Mouse (Mus musculus): ENCODE data around the gene Rbfox3. TPM values are rescaled to one million over a fixed set of nuclear protein-coding genes. Genes with fewer than 3 reads are reported as not detected.

Gene Rbfox3
- polyA plus RNA-seq, 1 experiment = 163 TPM

DNA sequence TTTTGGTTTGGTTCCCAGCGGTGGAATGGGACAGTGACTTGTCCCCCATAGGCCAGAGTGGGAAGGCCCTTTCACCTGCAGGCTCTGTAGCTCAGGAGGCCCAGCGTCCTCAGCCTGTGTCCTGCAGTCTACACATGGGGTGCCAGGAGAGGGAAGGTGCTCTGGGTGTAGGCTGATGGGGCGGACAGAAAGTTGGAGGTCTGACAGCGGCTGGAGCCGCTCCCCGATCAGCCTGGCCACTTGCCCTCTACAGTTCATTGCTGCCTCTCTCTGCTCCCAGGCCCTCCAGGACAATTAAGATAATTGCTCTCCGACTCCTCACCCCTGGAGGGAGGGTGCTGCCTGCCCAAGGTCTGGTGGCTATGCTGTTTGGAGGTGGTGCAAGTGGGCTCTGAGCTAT is 392.7 kb downstream of the Rbfox3 start:
- WGBS = 25% methylated on average over 7 of the region's 7 CpGs
- H3K27me3 ChIP-seq (ENCODE audit: control insufficient read depth, insufficient read depth, low read length) = no peaks in the 10 kb centered on the region
- no peak for DNase-seq
- no peak overlapping the region for H3K4me3 ChIP-seq (replicated peaks; ENCODE audit: insufficient read depth, low read depth, low read length)
- no peak overlapping the region for H3K27ac ChIP-seq (ENCODE audit: insufficient read depth, low read length)
- TF ChIP-seq POLR2A (IDR thresholded peaks at IDR 0.05; ENCODE audit: borderline replicate concordance, insufficient read depth, low read length) = no peak
- no peak for TF ChIP-seq CTCF (IDR thresholded peaks at IDR 0.05; ENCODE audit: borderline replicate concordance, insufficient read depth, low read depth, low read length)
- H3K4me1 ChIP-seq (ENCODE audit: control insufficient read depth, insufficient read depth, low read length) = peaks cover 66% of the 10 kb centered on the region

DNA sequence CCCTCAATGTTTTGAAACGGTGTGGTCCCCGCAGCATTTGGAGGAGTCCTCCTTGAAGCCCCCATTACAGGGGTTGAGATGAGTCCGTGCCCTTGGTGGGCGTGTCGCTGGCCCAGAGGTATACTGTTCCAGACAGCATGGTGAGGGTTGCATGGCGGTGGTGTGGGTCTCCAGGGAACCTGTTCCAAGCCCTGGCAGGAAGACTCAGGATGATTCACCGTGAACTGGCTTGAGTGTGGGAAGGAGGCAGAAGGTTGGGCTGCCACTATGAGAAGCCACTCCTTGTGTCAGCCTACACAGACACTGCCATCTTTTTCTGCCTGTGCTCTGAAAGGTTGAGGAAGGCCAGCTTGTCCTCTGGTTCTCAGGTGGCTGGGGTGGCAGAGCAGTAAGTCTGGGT is 393.5 kb downstream of the Rbfox3 start:
- no peak for DNase-seq
- Histone ChIP-seq H3K4me1 (ENCODE audit: control insufficient read depth, insufficient read depth, low read length) (peaks cover 61% of the 10 kb centered on the region), H3K27ac (ENCODE audit: insufficient read depth, low read length) (no peak overlapping the region), H3K27me3 (ENCODE audit: control insufficient read depth, insufficient read depth, low read length) (no peaks in the 10 kb centered on the region), H3K4me3 (replicated peaks; ENCODE audit: insufficient read depth, low read depth, low read length) (no peak overlapping the region)
- TF ChIP-seq POLR2A (IDR thresholded peaks at IDR 0.05; ENCODE audit: borderline replicate concordance, insufficient read depth, low read length) (no peak), CTCF (IDR thresholded peaks at IDR 0.05; ENCODE audit: borderline replicate concordance, insufficient read depth, low read depth, low read length) (no peak)
- 50% methylated on average over 7 of the region's 7 CpGs for WGBS

DNA sequence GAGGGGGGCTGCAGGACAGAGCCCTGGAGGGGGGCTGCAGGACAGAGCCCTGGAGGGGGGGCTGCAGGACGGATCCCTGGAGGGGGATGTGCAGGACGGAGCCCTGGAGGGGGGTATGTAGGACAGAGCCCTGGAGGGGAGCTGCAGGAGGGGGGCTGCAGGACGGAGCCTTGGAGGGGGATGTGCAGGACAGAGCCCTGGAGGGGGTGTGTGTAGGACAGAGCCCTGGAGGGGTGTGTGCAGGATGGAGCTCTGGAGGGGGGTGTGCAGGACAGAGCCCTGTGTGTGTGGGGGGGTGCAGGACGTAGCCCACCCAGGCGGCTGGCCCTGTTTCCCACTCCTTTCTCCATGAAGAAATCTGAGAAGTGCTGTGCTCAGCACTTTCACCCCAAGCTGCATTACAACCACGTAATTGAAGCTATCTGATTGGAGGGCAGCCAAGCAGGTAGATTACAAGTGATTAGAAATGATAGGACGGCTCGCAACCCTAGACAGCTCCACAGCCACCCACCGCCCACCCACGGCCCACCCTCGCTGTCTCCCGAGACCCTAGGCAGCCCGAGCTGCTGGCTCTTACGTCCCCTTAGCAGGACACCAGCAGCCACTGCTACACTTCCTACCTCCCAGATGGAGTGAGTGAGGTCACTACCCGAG is 399.0 kb downstream of the Rbfox3 start:
- peaks cover 53% of the 10 kb centered on the region for H3K4me1 ChIP-seq (ENCODE audit: control insufficient read depth, insufficient read depth, low read length)
- no peak overlapping the region for H3K27ac ChIP-seq (ENCODE audit: insufficient read depth, low read length)
- no peaks in the 10 kb centered on the region for H3K27me3 ChIP-seq (ENCODE audit: control insufficient read depth, insufficient read depth, low read length)
- TF ChIP-seq CTCF (IDR thresholded peaks at IDR 0.05; ENCODE audit: borderline replicate concordance, insufficient read depth, low read depth, low read length) (no peak), POLR2A (IDR thresholded peaks at IDR 0.05; ENCODE audit: borderline replicate concordance, insufficient read depth, low read length) (no peak)
- 20% methylated on average over 15 of the region's 15 CpGs for WGBS
- H3K4me3 ChIP-seq (replicated peaks; ENCODE audit: insufficient read depth, low read depth, low read length) = no peak overlapping the region
- no peak for DNase-seq

DNA sequence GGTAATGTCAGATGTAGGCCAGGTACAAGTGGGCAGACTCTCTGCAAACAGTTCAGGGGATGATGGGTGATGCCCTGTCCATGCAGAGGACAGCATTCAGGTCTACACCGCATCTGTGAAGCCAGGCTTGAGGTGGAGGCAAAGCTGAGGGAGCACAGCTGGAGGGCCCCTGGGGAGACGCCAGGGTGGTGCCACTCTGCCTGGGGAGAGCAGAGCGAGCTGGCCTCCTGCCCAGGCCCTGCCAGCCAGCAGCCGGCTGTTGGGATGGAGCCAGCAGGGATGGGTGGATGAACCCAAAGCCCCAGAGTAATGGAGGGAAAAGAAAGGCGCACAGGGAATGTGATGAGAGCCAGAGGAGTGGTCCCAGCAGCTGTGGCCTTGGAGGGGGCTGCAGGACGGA is 399.5 kb downstream of the Rbfox3 start:
- WGBS = 12% methylated on average over 6 of the region's 6 CpGs
- DNase-seq = peak; percentile 51 to 61
- H3K27ac ChIP-seq (ENCODE audit: insufficient read depth, low read length) = no peak overlapping the region
- H3K4me1 ChIP-seq (ENCODE audit: control insufficient read depth, insufficient read depth, low read length) = peaks cover 52% of the 10 kb centered on the region
- no peak overlapping the region for H3K4me3 ChIP-seq (replicated peaks; ENCODE audit: insufficient read depth, low read depth, low read length)
- TF ChIP-seq CTCF (IDR thresholded peaks at IDR 0.05; ENCODE audit: borderline replicate concordance, insufficient read depth, low read depth, low read length) (no peak), POLR2A (IDR thresholded peaks at IDR 0.05; ENCODE audit: borderline replicate concordance, insufficient read depth, low read length) (no peak)
- no peaks in the 10 kb centered on the region for H3K27me3 ChIP-seq (ENCODE audit: control insufficient read depth, insufficient read depth, low read length)

DNA sequence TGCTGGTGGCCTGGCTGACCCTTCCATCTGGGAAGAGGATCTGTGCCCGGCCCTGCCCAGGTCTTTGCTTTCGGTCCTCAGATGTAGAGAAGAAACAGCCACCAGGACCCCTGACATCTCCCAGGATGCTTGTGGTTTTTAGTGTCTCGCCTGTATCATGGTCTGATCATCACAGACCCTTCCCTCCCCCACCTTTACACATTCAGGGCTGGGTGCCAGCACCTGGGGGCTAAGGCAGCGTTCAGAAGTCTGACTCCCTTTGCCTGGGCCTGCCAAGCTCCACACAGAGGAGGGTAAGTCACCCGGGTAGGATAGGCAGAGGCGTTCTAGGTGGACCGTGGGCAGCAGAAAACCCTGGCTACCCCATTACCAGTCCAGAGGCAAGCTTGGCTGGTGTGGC is 403.1 kb downstream of the Rbfox3 start:
- TF ChIP-seq POLR2A (IDR thresholded peaks at IDR 0.05; ENCODE audit: borderline replicate concordance, insufficient read depth, low read length) (no peak), CTCF (IDR thresholded peaks at IDR 0.05; ENCODE audit: borderline replicate concordance, insufficient read depth, low read depth, low read length) (no peak)
- Histone ChIP-seq H3K4me1 (ENCODE audit: control insufficient read depth, insufficient read depth, low read length) (peaks cover 72% of the 10 kb centered on the region), H3K4me3 (replicated peaks; ENCODE audit: insufficient read depth, low read depth, low read length) (no peak overlapping the region), H3K27me3 (ENCODE audit: control insufficient read depth, insufficient read depth, low read length) (no peaks in the 10 kb centered on the region), H3K27ac (ENCODE audit: insufficient read depth, low read length) (no peak overlapping the region)
- WGBS = 36% methylated on average over 7 of the region's 7 CpGs
- DNase-seq = no peak

DNA sequence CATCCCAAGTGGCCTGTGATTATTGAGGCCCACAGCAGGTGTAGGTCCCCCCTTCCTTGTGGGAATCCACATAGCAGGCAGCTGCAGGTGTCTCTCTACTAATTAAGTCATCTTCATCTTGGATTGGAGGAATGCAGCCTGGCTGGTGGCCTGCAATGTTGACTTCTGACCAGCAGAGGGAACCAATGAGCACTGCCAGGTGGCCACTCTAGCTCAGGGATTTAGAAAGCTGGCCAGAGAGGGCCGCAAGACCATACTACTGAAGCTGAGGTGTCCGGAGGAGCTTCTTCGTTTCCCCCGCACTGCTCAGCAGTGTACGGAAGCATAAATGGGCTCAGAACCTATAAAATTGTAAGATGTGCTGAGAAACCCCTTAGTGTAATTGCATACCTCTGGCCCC is 403.5 kb downstream of the Rbfox3 start:
- WGBS = 6% methylated on average over 5 of the region's 5 CpGs
- H3K27me3 ChIP-seq (ENCODE audit: control insufficient read depth, insufficient read depth, low read length) = no peaks in the 10 kb centered on the region
- peak; percentile 83 to 92 for DNase-seq
- H3K27ac ChIP-seq (ENCODE audit: insufficient read depth, low read length) = no peak overlapping the region
- no peak overlapping the region for H3K4me3 ChIP-seq (replicated peaks; ENCODE audit: insufficient read depth, low read depth, low read length)
- TF ChIP-seq POLR2A (IDR thresholded peaks at IDR 0.05; ENCODE audit: borderline replicate concordance, insufficient read depth, low read length) (no peak), CTCF (IDR thresholded peaks at IDR 0.05; ENCODE audit: borderline replicate concordance, insufficient read depth, low read depth, low read length) (peak; percentile 93)
- H3K4me1 ChIP-seq (ENCODE audit: control insufficient read depth, insufficient read depth, low read length) = peaks cover 73% of the 10 kb centered on the region

DNA sequence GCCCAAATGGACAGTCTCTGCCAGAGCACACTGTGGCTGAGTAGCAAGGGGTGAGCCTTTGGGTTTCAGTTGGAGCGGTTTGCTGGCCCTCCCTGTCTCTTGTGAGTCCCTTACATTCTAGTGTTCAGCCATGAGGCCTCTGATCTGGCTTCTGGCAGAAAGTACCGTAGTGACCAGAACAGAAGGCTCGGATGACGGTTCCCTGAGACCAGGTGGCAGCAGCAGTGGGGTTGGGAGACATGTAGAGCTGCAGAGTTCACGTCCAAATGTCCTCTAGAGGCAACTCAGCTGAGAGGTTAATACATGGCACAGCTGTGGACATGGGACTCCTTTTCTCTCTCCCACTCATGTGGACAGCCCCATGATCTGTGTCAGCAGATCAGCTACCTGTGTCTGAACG is 404.3 kb downstream of the Rbfox3 start:
- TF ChIP-seq POLR2A (IDR thresholded peaks at IDR 0.05; ENCODE audit: borderline replicate concordance, insufficient read depth, low read length) (no peak), CTCF (IDR thresholded peaks at IDR 0.05; ENCODE audit: borderline replicate concordance, insufficient read depth, low read depth, low read length) (no peak)
- no peaks in the 10 kb centered on the region for H3K27me3 ChIP-seq (ENCODE audit: control insufficient read depth, insufficient read depth, low read length)
- H3K27ac ChIP-seq (ENCODE audit: insufficient read depth, low read length) = no peak overlapping the region
- 21% methylated on average over 6 of the region's 6 CpGs for WGBS
- H3K4me3 ChIP-seq (replicated peaks; ENCODE audit: insufficient read depth, low read depth, low read length) = no peak overlapping the region
- H3K4me1 ChIP-seq (ENCODE audit: control insufficient read depth, insufficient read depth, low read length) = peaks cover 68% of the 10 kb centered on the region
- peak; percentile 66 to 76 for DNase-seq

DNA sequence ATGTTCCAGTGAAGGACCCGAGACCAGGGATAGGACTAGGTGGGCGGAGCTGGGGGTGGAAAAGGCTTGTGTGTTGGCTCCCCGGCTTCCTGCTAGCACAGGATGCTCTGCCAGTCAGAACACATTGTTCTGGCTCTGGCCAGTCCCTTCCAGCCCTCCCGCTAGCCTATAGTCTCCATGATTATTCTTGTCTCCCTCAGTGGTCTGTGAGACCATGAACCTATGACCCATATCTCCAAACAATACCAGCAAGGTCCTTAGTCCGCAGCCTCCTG is 407.3 kb downstream of the Rbfox3 start:
- no peak overlapping the region for H3K4me3 ChIP-seq (replicated peaks; ENCODE audit: insufficient read depth, low read depth, low read length)
- no peaks in the 10 kb centered on the region for H3K27me3 ChIP-seq (ENCODE audit: control insufficient read depth, insufficient read depth, low read length)
- TF ChIP-seq CTCF (IDR thresholded peaks at IDR 0.05; ENCODE audit: borderline replicate concordance, insufficient read depth, low read depth, low read length) = no peak
- TF ChIP-seq POLR2A (IDR thresholded peaks at IDR 0.05; ENCODE audit: borderline replicate concordance, insufficient read depth, low read length) = no peak
- H3K4me1 ChIP-seq (ENCODE audit: control insufficient read depth, insufficient read depth, low read length) = peaks cover 46% of the 10 kb centered on the region
- no peak overlapping the region for H3K27ac ChIP-seq (ENCODE audit: insufficient read depth, low read length)
- WGBS = 39% methylated on average over 5 of the region's 5 CpGs
- DNase-seq = no peak
